In genomic region chr1:179623657-179624056, GRCm38 (mm10) we compare ENCODE assay signal across 8 mouse cellular contexts. TPM values are rescaled to one million over a fixed set of nuclear protein-coding genes. Genes with fewer than 3 reads are reported as not detected.
DNase-seq lines count a peak whose midpoint lies in the region; ATAC-seq and TF ChIP-seq lines count a peak whose summit lies in the region.
"Had no signal": no experiment of that assay in that cellular context is flagged by ENCODE, and none has a peak within 500 bp of the region (broad histone marks: within the 10 kb centered on the region; RNA-seq: fewer than 3 reads in every experiment).

No protein-coding gene starts in this region.

- H3K27ac ChIP-seq in layer of hippocampus, adult 2 months = no peak overlapping the region
- H3K27ac ChIP-seq in liver, embryonic 14.5 days = no peak overlapping the region

- H3K4me1 ChIP-seq in liver, embryonic 14.5 days (replicated peaks; ENCODE audit: control insufficient read depth in 2 of 2, insufficient read depth in 2 of 2, low read length in 1 of 2) = peaks cover 0 to 7% of the 10 kb centered on the region in 2 experiments; a peak in 2 of 4 replicates

- DNase-seq in layer of hippocampus, adult 2 months (ENCODE audit: low spot score in 2 of 2) = peak in 1 of 2 experiments; percentile 37
- DNase-seq in layer of hippocampus, postnatal 36 days = no peak
- peak; percentile 64 for DNase-seq in R1 (ENCODE audit: low read depth, low spot score)
- DNase-seq in liver, embryonic 14.5 days (ENCODE audit: low read depth in 3 of 3, low spot score in 3 of 3) = peak in 1 of 3 experiments; percentile 5
- peak; percentile 29 to 74 for DNase-seq in spleen, postnatal 10 days (ENCODE audit: low spot score in 2 of 2)

- peaks cover 10% of the 10 kb centered on the region for H3K36me3 ChIP-seq in liver, embryonic 14.5 days (replicated peaks; ENCODE audit: control insufficient read depth, insufficient read depth, low read depth)

- TF ChIP-seq CTCF in layer of hippocampus, adult 2 months (conservative IDR thresholded peaks at IDR 0.05) = peak; percentile 78
- TF ChIP-seq CTCF in liver, embryonic 14.5 days (IDR thresholded peaks at IDR 0.05; ENCODE audit: low read depth) = peak; percentile 81

- H3K4me2 ChIP-seq in liver, embryonic 14.5 days (ENCODE audit: low read depth) = no peak overlapping the region

- ATAC-seq in CD4-positive, CD25-positive, alpha-beta regulatory T cell, adult 4 months = peak; percentile 58
- ATAC-seq in common myeloid progenitor, adult 5-6 weeks (replicated peaks; ENCODE audit: low read depth, poor library complexity, severe bottlenecking) = peak; percentile 74
- ATAC-seq in liver, embryonic 14.5 days (ENCODE audit: insufficient read depth) = 0 out of 2 replicates have a peak, but pooled peaks have one; percentile 43

- no peaks in the 10 kb centered on the region for H3K27me3 ChIP-seq in liver, embryonic 14.5 days (ENCODE audit: control insufficient read depth, insufficient read depth, low read length)
- H3K27me3 ChIP-seq: megakaryocyte, embryonic 14.5 days had no signal

- TF ChIP-seq EP300 in liver, embryonic 14.5 days (IDR thresholded peaks at IDR 0.05; ENCODE audit: low read depth) = no peak

- no peak overlapping the region for H3K9ac ChIP-seq in liver, embryonic 14.5 days (replicated peaks)

- H3K4me3 ChIP-seq in layer of hippocampus, adult 2 months = no peak overlapping the region
- H3K4me3 ChIP-seq in liver, embryonic 14.5 days (ENCODE audit: insufficient read depth in 1 of 2, low read depth in 2 of 2, low read length in 2 of 2) = no peak overlapping the region
- H3K4me3 ChIP-seq: megakaryocyte, embryonic 14.5 days had no signal

- 41% methylated on average over 4 of the region's 4 CpGs for WGBS in liver, embryonic 14.5 days (ENCODE audit: insufficient replicate concordance)

- H3K9me3 ChIP-seq in liver, embryonic 14.5 days (ENCODE audit: control insufficient read depth, low read length) = no peaks in the 10 kb centered on the region
- H3K9me3 ChIP-seq: megakaryocyte, embryonic 14.5 days had no signal

RNA-seq across cellular contexts. Expression of gene Sccpdh, which starts 44.4 kb away (rescaled TPM):
- 10 to 100 TPM; 54.6 to 56.1 TPM for total RNA-seq in layer of hippocampus, adult 2 months (2021)
- 10 to 100 TPM; 57.7 to 57.8 TPM for total RNA-seq in layer of hippocampus, postnatal 36 days (2021)
- polyA plus RNA-seq in CD4-positive, CD25-positive, alpha-beta regulatory T cell, adult 4 months (2017; shearing (Covaris generic)) = 10 to 100 TPM; 10.1 to 16.1 TPM
- total RNA-seq in common myeloid progenitor, adult 5-6 weeks (2017) = 29.9 and 38.1 TPM in 2 replicates
- polyA plus RNA-seq in liver, embryonic 14.5 days (2012; rRNA removed) = 2.6 and 4.0 TPM in 2 replicates
- polyA plus RNA-seq in liver, embryonic 14.5 days (2014; fragmentation: Nextera tagmentation; extraction: Ambion mirVana) = 7.8 TPM in 2 replicates

Comparison
In these comparisons a context has a peak if more than half of its experiments do, and no peak if none do; other contexts are left out.
1. DNase-seq: peak in R1 (single experiment) and spleen, postnatal 10 days (2 of 2); none in layer of hippocampus, postnatal 36 days (0 of 2).
2. Peak in every context shown above with its lines, with median percentiles within 50 percentile points of each other: ATAC-seq.